Mouse (Mus musculus) thymus, adult 2 months (tissue): ENCODE results near the gene Tfeb.

Experiments
- CTCF ChIP-seq: fragments of 200-500 bp; IDR thresholded peaks from 2 replicates; pipeline ENCODE4 v1.5.1; 2012; ENCODE audit warnings: mild to moderate bottlenecking, control low read depth, low read length, moderate library complexity, borderline replicate concordance; ENCODE audit not compliant: control insufficient read depth, poor library complexity, insufficient read depth; ENCODE audit errors: extremely low read depth
- POLR2A ChIP-seq: fragments of 200-500 bp; IDR thresholded peaks from 2 replicates; pipeline ENCODE4 v1.6.1; 2012; ENCODE audit warnings: mild to moderate bottlenecking, low read length, control low read depth, moderate library complexity; ENCODE audit not compliant: control insufficient read depth, poor library complexity, insufficient read depth; ENCODE audit errors: extremely low read depth

DNA sequence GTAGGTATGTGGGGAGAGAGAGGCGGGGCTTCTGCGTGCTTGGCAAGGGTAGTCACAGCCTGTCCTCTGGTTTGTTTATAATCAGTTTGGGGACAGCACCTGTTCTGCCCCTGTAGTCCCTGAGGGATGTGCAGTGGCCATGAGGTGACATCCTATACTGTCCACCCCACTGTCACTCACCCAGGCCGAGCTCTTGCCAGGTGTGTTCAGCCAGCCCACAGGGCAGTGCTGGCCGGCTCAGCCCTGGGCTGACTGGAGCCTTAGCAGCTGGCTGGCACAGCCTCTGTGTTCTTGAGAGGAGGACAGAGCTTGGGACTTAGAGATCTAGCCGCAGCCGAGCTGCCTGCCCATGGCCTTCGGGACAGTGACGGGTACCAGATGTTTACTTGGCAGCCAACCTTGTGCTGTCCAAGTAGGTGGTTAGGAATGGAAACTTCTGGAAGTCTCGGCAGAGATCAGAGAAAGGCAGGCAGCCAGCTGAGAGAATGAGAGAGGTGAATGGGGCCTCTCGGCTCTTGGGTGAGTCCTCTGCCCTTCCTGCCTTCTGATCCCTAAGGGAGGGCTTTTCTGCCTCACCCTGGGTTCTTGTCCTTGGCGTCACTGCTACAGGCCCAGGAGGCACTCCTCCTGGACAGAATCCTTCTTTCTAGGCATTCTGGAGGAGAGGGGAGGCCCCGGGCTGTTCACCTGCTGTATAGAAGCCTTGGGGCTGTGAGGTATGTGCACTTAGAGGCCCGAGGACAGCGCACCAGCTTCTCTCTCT, 12.1 kb downstream of the Tfeb start:
- no peak for TF ChIP-seq CTCF
- TF ChIP-seq POLR2A = no peak
